Mouse (Mus musculus) MEL (cell line): Measurements from ENCODE around the gene Trak1. TPM values are rescaled to one million over a fixed set of nuclear protein-coding genes. Genes with fewer than 3 reads are reported as not detected.

ENCODE experiments used
- DNase-seq: peaks from one replicate; pipeline ENCODE4 v3.0.0; 2011; ENCODE audit warnings: low read depth, low spot score
- H3K27ac ChIP-seq: 2 replicates; pipeline ENCODE4 v1.5.1; 2012; ENCODE audit warnings: low read depth, mild to moderate bottlenecking, control low read depth, low read length, moderate library complexity; ENCODE audit not compliant: control insufficient read depth
- H3K27me3 ChIP-seq, 2 experiments: fragments of 150-350 bp in 1 of 2; sonication (generic) in 1 of 2; 2 replicates each; pipeline ENCODE4 v1.6.1; 2012; ENCODE audit warnings: low read length in 2 of 2, mild to moderate bottlenecking in 2 of 2, improper control_type of control experiment in 1 of 2, moderate library complexity in 1 of 2; ENCODE audit not compliant: insufficient read depth in 2 of 2, control insufficient read depth in 1 of 2
- H3K36me3 ChIP-seq, 2 experiments: 2 replicates each; pipeline ENCODE4 v1.6.1; 2012 to 2014; ENCODE audit warnings: low read length in 2 of 2, improper control_type of control experiment in 1 of 2, inconsistent platforms in 1 of 2, mild to moderate bottlenecking in 1 of 2; ENCODE audit not compliant: insufficient read depth in 2 of 2, control insufficient read depth in 1 of 2
- H3K4me1 ChIP-seq, 2 experiments: fragments of 150-350 bp in 1 of 2; sonication (generic) in 1 of 2; 2 replicates each; pipeline ENCODE4 v1.6.1; 2012; ENCODE audit warnings: low read length in 2 of 2, improper control_type of control experiment in 1 of 2, mild to moderate bottlenecking in 1 of 2; ENCODE audit not compliant: insufficient read depth in 2 of 2, control insufficient read depth in 1 of 2
- H3K4me3 ChIP-seq, 2 experiments: fragments of 150-350 bp in 1 of 2; sonication (generic) in 1 of 2; 2 replicates each; pipeline ENCODE4 v1.5.1; 2012; ENCODE audit warnings: low read depth in 2 of 2, low read length in 2 of 2, mild to moderate bottlenecking in 2 of 2, moderate library complexity in 2 of 2, control low read depth in 1 of 2, improper control_type of control experiment in 1 of 2; ENCODE audit not compliant: control insufficient read depth in 1 of 2, insufficient read depth in 1 of 2
- H3K79me2 ChIP-seq: 2 replicates; pipeline ENCODE4 v1.6.1; 2012; ENCODE audit warnings: mild to moderate bottlenecking, low read length, moderate library complexity; ENCODE audit not compliant: control insufficient read depth, poor library complexity, insufficient read depth
- H3K9ac ChIP-seq: 2 replicates; pipeline ENCODE4 v1.6.1; 2012; ENCODE audit warnings: low read depth, mild to moderate bottlenecking, control low read depth, low read length, moderate library complexity; ENCODE audit not compliant: control insufficient read depth, poor library complexity, severe bottlenecking
- H3K9me3 ChIP-seq: fragments of 150-350 bp; sonication (generic); replicated peaks from 2 replicates; pipeline ENCODE4 v1.6.1; 2012; ENCODE audit warnings: mild to moderate bottlenecking, low read length, improper control_type of control experiment, moderate library complexity; ENCODE audit not compliant: insufficient read depth
- CHD1 ChIP-seq: IDR thresholded peaks from 2 replicates; pipeline ENCODE4 v1.6.1; 2012; ENCODE audit warnings: low read depth, mild to moderate bottlenecking, inconsistent platforms, low read length, improper control_type of control experiment
- CTCF ChIP-seq, 3 experiments: IDR thresholded peaks in 2 of 3; conservative IDR thresholded peaks in 1 of 3; 2 replicates each; pipeline ENCODE4 v1.5.1; 2011 to 2012; ENCODE audit warnings: low read length in 3 of 3, low read depth in 2 of 3, mild to moderate bottlenecking in 2 of 3, improper control_type of control experiment in 1 of 3, inconsistent platforms in 1 of 3, mixed read lengths in 1 of 3, moderate library complexity in 1 of 3; ENCODE audit not compliant: control insufficient read depth in 1 of 3, insufficient read depth in 1 of 3, poor library complexity in 1 of 3, severe bottlenecking in 1 of 3
- HCFC1 ChIP-seq: IDR thresholded peaks from 2 replicates; pipeline ENCODE4 v1.6.1; 2012; ENCODE audit warnings: low read depth, mild to moderate bottlenecking, inconsistent platforms, low read length, improper control_type of control experiment, moderate library complexity
- JUND ChIP-seq: IDR thresholded peaks from 2 replicates; pipeline ENCODE4 v1.6.1; 2011; ENCODE audit warnings: low read depth, mild to moderate bottlenecking, improper control_type of control experiment, low read length
- MAFK ChIP-seq: IDR thresholded peaks from 2 replicates; pipeline ENCODE4 v1.6.1; 2011; ENCODE audit warnings: low read depth, mild to moderate bottlenecking, low read length, improper control_type of control experiment, borderline replicate concordance
- MAX ChIP-seq: IDR thresholded peaks from 2 replicates; pipeline ENCODE4 v1.6.1; 2011; ENCODE audit warnings: low read length, improper control_type of control experiment
- MEF2A ChIP-seq: IDR thresholded peaks from 2 replicates; pipeline ENCODE4 v1.6.1; 2014; ENCODE audit warnings: low read depth, mild to moderate bottlenecking, inconsistent platforms, low read length, improper control_type of control experiment; ENCODE audit not compliant: poor library complexity, insufficient replicate concordance, severe bottlenecking; ENCODE audit errors: extremely low read depth
- MXI1 ChIP-seq: IDR thresholded peaks from 2 replicates; pipeline ENCODE4 v1.6.1; 2011; ENCODE audit warnings: mild to moderate bottlenecking, low read depth, low read length, improper control_type of control experiment
- MYC ChIP-seq: IDR thresholded peaks from 2 replicates; pipeline ENCODE4 v1.6.1; 2011; ENCODE audit warnings: low read depth, mild to moderate bottlenecking, low read length, improper control_type of control experiment, moderate library complexity
- NELFE ChIP-seq: IDR thresholded peaks from 2 replicates; pipeline ENCODE4 v1.6.1; 2011; ENCODE audit warnings: low read depth, low read length, improper control_type of control experiment
- NRF1 ChIP-seq: IDR thresholded peaks from 2 replicates; pipeline ENCODE4 v1.6.1; 2014; ENCODE audit warnings: low read depth, mild to moderate bottlenecking, inconsistent platforms, low read length, improper control_type of control experiment, moderate library complexity; ENCODE audit not compliant: poor library complexity, insufficient read depth, severe bottlenecking
- POLR2AphosphoS2 ChIP-seq: IDR thresholded peaks from 2 replicates; pipeline ENCODE4 v1.6.1; 2011; ENCODE audit warnings: low read length, improper control_type of control experiment
- RCOR1 ChIP-seq: IDR thresholded peaks from 2 replicates; pipeline ENCODE4 v1.6.1; 2012; ENCODE audit warnings: low read depth, mild to moderate bottlenecking, inconsistent platforms, low read length, improper control_type of control experiment
- SIN3A ChIP-seq: IDR thresholded peaks from 2 replicates; pipeline ENCODE4 v1.6.1; 2012; ENCODE audit warnings: low read length, improper control_type of control experiment, inconsistent platforms
- SMC3 ChIP-seq: IDR thresholded peaks from 2 replicates; pipeline ENCODE4 v1.6.1; 2011; ENCODE audit warnings: low read depth, low read length, improper control_type of control experiment
- TBP ChIP-seq: IDR thresholded peaks from 2 replicates; pipeline ENCODE4 v1.8.0; 2011; ENCODE audit warnings: low read depth, low read length, improper control_type of control experiment
- TCF12 ChIP-seq: IDR thresholded peaks from 2 replicates; pipeline ENCODE4 v1.6.1; 2014; ENCODE audit warnings: low read depth, mild to moderate bottlenecking, inconsistent platforms, low read length, improper control_type of control experiment, moderate library complexity
- polyA plus RNA-seq, 2 experiments: library from polyadenylated mRNA; stranded (reverse) in 1 of 2; unstranded in 1 of 2; fragments of >175 nt in 1 of 2; fragments of >200 nt in 1 of 2; gene quantifications; 2 replicates each; pipeline versions ENCODE4 v1.2.1 to v1.2.4; 2012; ENCODE audit warnings: low replicate concordance in 2 of 2, low read depth in 1 of 2; ENCODE audit not compliant: insufficient read length in 2 of 2, insufficient read depth in 1 of 2, missing spikeins in 1 of 2
- total RNA-seq: library from RNA; depleted of rRNA; stranded (reverse); fragments of 300-350 nt; gene quantifications from 2 replicates; pipeline ENCODE4 v1.2.3, GENCODE M21; 2012

Trak1 gene
- total and polyA plus RNA-seq, 3 experiments, result 16.2 to 35.5 TPM; not detected in 1

GRCm38 (mm10) chr9:121314541-121315152 lies 17.3 kb downstream of the Trak1 start (continued):
- TF ChIP-seq NRF1 (no peak), MAFK (no peak), SIN3A (peak; percentile 70)

GRCm38 (mm10) chr9:121315901-121316595 lies 18.7 kb downstream of the Trak1 start:
- no peak overlapping the region for H3K27ac ChIP-seq
- no peak for TF ChIP-seq RCOR1
- TF ChIP-seq TCF12, result no peak
- TF ChIP-seq MAFK, result no peak
- no peak for TF ChIP-seq POLR2AphosphoS2
- TF ChIP-seq HCFC1, result no peak
- TF ChIP-seq NELFE, result no peak
- TF ChIP-seq JUND, result no peak
- no peak for TF ChIP-seq CTCF (IDR thresholded peaks at IDR 0.05 in 2 of 3, conservative IDR thresholded peaks at IDR 0.05 in 1 of 3; ENCODE audit: control insufficient read depth in 1 of 3, insufficient read depth in 1 of 3, low read depth in 2 of 3, low read length in 3 of 3, poor library complexity in 1 of 3, severe bottlenecking in 1 of 3)
- TF ChIP-seq MAX, result no peak
- TF ChIP-seq SMC3, result no peak
- TF ChIP-seq TBP, result no peak
- TF ChIP-seq MEF2A, result no peak
- TF ChIP-seq MYC, result no peak
- no peak for TF ChIP-seq MXI1
- TF ChIP-seq CHD1, result no peak
- no peaks in the 10 kb centered on the region for H3K9me3 ChIP-seq
- H3K79me2 ChIP-seq, result peaks cover 16% of the 10 kb centered on the region
- H3K4me3 ChIP-seq, result no peak overlapping the region
- no peak for DNase-seq
- peaks cover 6 to 13% of the 10 kb centered on the region in 2 experiments for H3K4me1 ChIP-seq
- H3K27me3 ChIP-seq, result no peaks in the 10 kb centered on the region
- no peak overlapping the region for H3K9ac ChIP-seq
- H3K36me3 ChIP-seq, result peaks cover 0 to 9% of the 10 kb centered on the region in 2 experiments; a peak in 2 of 4 replicates
